Mouse (Mus musculus) thymus, postnatal 0 days (tissue): Measurements from ENCODE around the gene Abhd2. TPM values are rescaled to one million over a fixed set of nuclear protein-coding genes. Genes with fewer than 3 reads are reported as not detected.
"Not testable (repeated sequence)": the region's sequence is repeated elsewhere in the genome, so short reads cannot be mapped to it uniquely, and the experiment has no call there.

Experiments
- DNase-seq: peaks from one replicate; pipeline ENCODE4 v3.0.0-alpha.2; 2015; ENCODE audit warnings: low spot score
- polyA plus RNA-seq: library from polyadenylated mRNA; unstranded; fragments of >200 nt; fragmentation: Nextera tagmentation; extraction: Ambion mirVana; gene quantifications from 2 replicates; pipeline ENCODE4 v1.2.1, GENCODE M21; 2015

Gene Abhd2
- polyA plus RNA-seq, 1 experiment from 2014 or later, result 15.9 TPM

DNA sequence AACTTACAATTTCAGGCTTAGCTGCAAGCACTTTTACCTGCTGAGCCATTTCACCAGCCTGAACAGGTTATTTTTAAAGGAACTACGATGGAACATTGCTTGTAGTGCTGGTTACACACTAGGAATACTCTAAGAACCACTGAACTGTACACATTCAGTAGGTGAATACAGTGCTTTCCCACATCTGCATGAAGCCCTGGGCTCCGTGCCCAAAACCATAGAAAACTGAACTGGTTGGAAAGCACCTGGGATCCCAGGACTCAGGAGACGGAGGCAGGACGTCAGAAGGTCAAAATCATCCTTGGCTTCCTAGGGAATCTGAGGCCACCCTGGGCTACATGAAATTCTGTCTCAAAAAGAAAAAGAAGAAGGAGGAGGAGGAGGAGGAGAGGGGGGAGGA is 6.8 kb upstream of the Abhd2 start:
- no peak for DNase-seq

GRCm38 (mm10) chr7:79267690-79268388 is 5.2 kb upstream of the Abhd2 start:
- DNase-seq, result no peak

GRCm38 (mm10) chr7:79268897-79269296 is 4.1 kb upstream of the Abhd2 start:
- no peak for DNase-seq

DNA sequence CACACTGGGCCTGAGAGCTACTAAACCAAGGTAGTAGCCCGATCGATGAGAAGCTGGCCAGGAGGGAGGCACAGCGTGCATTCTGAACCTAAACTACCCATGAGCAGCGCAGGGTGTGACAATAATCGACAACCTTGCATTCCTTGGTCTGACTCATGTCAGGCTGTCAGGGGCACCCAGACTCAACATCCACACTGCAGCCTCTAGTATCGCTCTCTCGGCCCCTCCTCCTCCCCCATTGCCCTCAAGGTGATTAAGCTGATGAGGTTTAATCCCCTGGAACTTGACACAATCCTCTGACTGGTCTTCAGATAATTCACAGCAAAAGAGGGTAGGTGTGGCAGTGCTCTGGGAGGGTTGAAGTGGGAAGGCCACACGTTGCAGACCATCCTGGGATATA is 3.6 kb upstream of the Abhd2 start:
- no peak for DNase-seq

GRCm38 (mm10) chr7:79269866-79270265 is 3.1 kb upstream of the Abhd2 start:
- no peak for DNase-seq

DNA sequence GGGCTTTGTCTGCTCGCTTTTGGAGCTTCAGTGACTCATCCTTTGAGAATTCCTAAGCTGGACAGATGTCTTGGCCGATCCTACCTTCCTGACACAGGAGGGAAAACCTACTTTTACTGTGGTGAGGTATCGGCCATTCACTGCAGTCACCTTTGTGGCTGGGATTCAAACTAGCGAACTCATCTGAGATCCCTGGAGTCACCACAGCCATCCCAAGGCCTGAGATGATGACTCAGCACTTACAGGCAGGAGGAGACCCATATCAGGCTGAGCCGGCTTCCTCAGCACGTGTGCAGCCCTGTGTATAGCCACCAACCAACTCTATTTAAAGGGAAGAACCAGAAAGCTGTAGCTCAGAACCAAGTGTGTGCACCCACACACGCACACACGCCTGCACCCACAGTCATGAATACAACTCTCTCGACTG is 2.0 kb upstream of the Abhd2 start:
- DNase-seq, result no peak

DNA sequence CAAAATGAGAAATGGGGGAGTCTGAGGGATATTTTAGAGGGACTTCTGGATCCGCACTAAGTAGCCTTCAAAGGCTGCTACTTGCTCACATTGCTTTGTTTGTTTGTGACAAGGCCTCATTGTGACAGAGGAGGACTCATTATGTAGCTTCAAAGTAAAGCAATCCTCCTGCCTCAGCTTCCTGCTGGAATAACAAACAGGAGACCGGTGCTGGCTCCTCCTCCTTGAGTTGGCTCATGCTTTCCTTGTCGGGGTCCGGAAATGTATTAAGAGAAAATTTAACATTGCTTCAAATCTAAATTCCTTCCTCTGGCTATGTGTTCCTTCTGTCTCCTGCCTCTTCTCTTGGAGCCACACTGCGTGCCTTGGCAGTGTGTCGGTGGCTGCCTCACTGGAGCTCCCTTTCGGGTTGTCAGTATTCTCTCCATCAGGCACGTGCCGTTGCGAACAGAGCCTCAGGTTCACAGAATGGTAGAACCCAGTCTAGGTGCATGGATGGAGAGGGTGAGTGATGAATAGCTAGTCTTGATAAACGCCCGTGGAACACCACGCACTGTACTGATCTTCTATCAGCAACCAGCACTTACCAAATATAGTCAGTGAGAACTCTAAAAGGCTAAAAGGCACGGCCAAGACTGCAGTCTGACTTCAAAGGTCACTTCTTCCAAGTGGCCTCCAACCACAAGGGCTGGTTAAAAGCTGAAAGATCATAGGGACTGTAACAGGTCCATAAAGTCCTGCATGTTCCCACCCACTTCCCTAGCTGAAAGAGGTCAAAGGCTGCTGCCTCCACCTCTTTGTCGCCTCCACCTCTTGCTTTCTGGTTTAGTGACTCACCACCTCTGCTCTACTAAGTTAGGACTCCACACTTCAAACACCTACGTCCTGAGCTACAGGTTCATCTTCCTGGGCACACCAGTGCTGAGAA is 874 bp upstream of the Abhd2 start:
- no peak for DNase-seq

- no peak for DNase-seq
These were observed 906 bp downstream of the Abhd2 start for GRCm38 (mm10) chr7:79273738-79274472.

- no peak for DNase-seq
These were observed 1.5 kb downstream of the Abhd2 start for GRCm38 (mm10) chr7:79274473-79275010.

DNA sequence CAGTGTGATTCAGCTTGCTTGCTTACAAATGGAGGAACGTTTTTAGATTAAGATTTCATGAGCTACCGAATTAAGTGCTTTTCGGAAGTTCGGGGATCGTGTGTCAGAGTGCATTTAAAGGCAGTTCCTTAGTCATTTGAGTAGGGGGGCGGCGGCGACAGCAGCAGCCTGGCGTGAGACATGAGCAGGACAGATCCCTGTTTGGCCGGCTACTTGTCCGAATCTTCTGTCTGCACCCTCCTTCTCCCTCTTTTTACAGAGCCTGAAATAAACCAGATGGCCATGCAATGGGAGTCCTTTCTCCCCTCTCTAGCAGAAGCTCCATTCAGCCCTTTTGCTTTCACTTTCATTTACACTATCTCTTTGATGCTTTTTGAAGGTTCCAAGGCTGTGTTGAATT is 2.3 kb downstream of the Abhd2 start:
- DNase-seq, result peak; percentile 48

- DNase-seq, result no peak
These were observed 5.4 kb downstream of the Abhd2 start for GRCm38 (mm10) chr7:79278432-79278831.

DNA sequence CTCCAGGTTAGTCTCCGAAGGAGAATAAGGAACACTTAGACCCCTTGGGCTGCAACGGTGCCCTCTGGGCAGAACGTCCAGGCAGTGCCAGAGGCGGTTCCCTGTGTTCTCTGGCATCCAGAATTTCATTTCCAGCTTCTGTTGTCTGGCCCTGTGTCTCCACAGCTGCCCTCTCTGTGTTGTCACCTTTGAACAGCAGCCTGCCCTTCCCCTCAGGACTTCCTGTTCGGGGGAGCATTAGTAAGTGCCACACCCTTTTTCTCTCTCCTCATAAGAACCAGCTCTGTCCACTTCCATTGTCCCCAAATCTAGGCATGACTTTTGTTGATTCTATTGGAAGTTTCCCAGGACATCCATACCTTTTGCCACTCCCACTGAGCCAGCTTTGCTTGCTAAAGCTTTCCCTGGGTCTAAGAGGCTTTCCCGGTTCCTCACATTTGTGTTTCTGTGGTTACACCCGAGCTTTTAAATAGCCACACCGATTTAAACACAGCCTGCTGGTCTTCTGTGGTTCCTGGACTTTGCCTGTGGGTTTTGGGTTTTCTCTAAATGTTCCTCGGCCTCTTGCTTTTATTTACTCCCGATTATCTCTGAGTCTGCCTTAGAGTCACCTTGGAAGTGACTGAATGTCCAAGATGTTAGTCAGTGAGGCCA is 6.5 kb downstream of the Abhd2 start:
- DNase-seq, result no peak

DNA sequence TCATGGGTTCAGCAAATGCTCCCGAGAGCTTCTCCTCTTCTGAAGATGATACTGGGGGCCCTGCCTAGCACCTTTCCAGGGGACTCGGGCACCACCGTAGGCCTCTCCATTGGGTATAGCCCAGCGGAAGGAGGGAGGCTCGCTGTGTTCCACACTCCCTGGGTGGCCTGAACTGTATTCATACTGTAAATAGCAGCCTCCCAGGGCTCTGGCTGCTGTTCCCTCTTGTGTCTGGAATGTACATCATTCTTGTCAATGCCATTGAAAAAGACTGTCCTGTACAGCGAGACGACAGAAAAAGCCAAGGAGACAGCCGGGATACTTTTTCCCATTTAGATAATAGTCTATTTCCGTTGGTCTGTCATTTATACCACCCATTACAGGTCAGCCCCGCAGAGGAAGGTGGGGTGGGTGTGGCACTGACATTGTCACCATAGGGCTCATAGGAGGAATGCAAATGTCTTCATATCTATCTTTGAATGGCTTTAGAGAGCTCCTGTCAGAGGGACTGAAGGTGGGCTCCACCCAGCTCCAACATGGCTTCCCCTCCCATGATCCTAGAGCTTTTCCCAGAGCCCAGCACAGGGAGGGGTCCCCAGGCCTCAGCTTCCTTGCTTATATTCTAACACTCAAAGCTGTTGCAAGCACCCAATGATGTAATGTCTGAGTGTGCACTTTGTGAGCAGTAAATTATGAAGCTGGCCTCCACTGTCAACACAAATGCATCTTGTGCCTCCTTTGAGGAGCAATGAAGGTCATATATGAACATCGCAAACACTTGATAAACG is 10.1 kb downstream of the Abhd2 start:
- no peak for DNase-seq

DNA sequence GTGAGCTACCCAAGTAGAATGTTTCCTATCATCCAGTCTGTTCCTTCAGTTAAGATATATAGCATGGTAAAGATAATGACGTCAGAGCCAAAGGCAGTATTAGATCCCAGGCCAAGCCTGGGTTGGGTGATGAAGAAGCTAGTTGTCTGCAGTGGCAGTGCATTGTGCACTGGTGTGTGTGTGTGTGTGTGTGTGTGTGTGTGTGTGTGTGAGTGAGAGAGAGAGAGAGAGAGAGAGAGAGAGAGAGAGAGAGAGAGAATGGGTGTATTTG is 10.6 kb downstream of the Abhd2 start:
- not testable (repeated sequence) for DNase-seq

GRCm38 (mm10) chr7:79284160-79284888 is 11.3 kb downstream of the Abhd2 start:
- DNase-seq, result no peak

DNA sequence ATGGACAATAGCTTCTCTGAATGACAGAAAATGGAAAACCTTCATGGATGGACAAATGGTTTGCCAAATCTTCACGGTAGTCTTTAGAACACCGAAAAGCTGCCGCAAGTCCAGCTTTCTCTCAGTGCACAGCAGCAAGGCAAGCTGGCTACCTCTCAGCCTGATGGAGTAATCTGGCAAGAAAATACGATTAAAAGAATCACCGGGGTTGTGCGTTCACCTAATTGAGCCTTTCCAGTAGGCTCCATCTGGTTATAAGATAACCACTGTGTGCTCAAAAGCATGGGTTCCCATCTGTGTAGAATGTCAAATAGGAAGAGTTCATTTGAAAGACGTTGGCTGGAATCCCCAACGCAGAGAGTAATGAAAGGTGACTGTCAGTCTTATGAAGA is 11.9 kb downstream of the Abhd2 start:
- no peak for DNase-seq

DNA sequence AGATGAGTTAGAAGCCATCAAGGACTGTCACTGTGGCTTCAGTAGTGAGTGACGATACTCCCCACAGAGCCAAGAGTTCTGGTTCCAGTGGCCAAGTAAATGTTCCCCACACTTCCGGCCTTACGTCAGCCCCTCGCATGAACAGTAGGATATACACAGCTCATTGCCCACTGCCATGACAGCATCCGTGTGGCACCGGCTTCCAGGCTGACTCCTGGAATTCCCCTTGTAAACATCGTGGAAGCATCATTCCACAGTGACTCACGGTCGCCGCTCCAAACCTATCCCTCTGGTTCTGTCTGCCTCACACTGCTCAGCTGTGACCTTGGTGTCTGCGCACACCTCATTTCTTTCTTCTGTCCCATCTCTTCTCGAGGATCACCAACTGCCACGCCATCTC is 12.4 kb downstream of the Abhd2 start:
- no peak for DNase-seq

DNA sequence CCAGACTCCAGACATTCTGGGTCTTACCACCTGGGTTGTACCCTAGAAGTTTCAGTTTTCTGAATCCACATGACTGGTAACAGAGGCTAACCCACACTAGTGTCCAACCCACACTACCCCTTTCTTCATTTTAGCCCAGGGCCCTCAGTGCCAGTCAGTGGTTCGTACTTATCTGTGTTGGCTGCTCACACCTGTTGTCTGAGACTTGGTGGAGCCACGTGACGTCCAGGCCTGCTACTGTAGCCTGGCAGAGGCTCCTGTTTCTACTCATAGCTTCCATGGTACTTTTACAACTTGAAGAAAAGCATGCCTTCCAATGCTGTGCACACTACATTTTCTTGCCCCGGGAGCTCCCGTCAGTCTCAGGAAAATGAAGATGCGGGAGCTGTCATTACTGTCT is 14.2 kb downstream of the Abhd2 start:
- DNase-seq, result no peak

DNA sequence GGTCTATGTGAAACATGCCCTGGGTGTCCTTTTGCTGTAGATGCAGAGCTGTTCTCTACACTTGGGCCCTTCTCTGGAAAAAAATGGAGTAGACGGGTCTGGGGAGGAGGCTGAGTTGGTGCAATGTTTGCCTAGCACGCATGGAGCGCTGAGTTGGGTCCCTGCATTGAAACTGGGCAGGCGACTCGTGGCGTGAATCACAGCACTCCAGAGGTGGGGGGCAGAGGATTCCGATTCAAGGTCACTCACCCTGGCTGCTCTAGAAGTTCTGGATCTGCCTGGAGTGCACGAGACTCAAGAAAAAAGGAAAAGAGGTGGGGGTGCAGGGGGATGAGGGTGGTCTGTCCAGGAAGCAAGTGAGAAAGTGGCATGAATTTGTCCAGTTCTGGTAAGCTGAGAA is 14.9 kb downstream of the Abhd2 start:
- DNase-seq, result no peak

GRCm38 (mm10) chr7:79288422-79288821 is 15.4 kb downstream of the Abhd2 start:
- DNase-seq, result no peak
